Mouse (Mus musculus) right cerebral cortex, postnatal 10 days (tissue): ENCODE measurements at regions not wholly inside any gene's neighbourhood (a gene's known extent, or its start where the extent isn't known, plus 50 kb on each side); places are given as distances from the start of the nearest gene placed in this dataset.

Experiments used
- DNase-seq, 2 experiments: peaks; one replicate each; pipeline ENCODE4 v3.0.0; 2021; ENCODE audit warnings: low spot score in 2 of 2

DNA sequence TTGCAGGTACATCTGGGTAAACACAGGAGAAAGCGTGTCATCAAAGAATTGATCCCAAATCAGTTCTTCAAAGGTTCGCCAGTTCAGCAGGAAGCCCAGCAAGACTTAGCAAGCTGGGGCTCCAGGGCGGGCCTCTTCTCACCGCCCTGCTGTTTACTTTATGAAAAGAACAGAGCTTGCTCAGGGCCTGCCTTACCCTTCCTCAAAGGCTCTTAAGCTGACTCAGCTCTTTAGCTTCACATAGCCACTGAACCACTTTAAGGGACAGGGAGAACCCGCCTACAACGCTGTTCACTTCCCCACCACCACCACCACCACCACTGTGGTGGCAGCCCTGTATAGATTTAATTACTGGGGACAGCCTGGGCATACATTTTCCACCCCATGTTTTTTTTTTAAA, 148.5 kb downstream of the Clic5 start:
- no peak for DNase-seq

DNA sequence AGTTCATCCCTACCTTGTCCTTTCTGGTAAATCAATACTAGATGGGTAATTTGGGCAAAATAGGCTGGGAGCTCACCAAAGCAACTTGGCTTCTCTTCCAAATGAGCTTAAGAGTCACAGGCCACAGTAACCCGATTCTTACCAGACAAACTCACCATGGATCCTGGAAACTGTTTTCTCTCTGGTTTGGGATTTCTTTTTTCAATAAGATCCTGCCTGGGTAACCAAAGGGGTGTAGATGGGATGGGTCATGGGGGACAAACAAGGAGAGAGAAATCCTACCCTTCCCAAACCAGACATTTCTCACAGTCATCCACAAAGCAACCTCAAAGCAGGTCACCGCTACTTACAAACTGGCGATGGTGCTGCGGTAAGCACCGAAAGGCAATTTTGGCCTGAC, 148.9 kb downstream of the Clic5 start:
- no peak for DNase-seq

DNA sequence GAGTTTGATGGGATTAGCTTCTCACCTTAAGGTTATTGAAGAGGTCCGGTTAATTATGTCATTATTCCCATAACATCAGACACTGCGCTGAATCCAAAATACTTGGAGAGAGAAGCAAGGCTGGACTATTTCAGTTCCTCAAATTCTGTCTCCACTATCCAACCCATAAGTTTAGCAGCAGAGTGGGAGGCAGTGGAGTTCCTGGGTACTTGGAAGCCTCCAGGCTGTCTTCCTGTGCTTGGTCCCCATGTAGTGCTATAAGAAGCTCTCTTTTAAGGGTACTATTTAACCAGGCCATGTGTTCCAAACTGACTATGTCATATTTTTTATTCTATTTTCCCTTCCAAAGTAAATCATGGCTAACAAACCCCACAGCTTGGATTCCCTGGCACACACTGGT, 156.2 kb downstream of the Clic5 start:
- DNase-seq = peak in 1 of 2 experiments; percentile 47

DNA sequence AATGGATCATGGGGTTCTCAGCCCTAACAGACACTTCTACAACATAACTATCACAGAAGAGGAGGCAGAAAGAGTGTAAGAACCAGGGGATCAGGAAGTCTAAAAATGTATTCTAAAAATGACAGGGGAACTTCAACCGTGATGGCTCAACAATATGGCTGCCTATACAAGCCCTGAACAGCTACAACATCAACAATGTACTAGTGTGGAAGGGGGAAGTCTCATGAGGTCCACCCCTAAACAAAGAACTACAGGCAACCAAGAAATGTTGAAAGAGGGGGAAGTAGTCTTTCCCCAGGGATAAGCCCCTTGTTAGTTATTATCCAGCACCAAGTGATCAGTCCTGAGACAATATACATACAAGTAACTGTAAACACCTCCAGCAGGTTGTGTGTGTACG, 157.0 kb downstream of the Clic5 start:
- DNase-seq = no peak

DNA sequence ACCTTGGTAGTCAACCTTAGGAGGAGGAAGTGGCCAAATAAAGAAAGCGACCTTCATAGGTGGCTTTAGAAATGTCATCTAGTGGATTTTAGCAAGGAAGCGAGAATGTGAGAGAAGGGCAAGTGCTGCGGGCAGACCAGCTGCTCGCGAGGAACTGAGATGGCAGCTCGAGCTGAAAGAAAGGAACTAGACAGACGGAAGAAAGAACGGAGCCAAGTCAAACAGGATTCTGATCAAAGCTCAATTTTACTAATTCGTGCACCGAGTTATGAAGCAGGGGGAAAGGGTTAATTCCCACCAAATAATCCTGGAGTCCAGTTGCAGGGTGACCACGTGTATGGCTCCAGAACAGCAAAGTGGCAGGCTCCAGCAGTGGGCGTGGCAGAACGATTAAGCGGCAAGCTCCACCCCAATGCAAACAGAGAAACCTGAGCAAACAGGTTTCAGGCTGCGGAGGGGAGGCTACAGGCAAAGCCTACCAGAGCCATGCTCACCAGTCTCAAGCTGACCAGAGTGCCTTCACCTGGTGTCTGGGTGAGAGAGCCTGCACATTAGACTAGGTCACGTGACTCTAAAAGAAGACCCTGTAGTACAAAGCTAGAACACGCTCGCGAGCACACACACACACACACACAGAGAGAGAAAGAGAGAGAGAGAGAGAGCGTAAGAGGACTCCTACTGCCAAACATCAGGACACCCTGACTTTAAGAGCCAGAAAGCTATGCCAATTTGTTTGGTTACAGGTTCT, 162.0 kb downstream of the Clic5 start:
- no peak for DNase-seq

DNA sequence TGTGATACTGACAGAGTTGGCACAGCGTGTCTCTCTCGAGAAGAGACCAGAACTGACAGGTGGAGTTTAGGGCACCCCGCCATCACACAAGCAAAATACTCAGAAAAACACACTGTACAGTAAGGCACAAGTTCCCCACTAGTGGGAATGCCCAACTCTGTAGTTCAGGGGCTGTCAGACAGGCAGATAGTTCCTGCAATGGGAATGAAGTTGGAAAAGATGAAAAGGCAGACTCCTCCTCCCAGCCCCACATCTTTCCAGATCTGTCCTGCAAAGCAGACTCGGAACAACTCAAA, 162.5 kb downstream of the Clic5 start:
- no peak for DNase-seq

DNA sequence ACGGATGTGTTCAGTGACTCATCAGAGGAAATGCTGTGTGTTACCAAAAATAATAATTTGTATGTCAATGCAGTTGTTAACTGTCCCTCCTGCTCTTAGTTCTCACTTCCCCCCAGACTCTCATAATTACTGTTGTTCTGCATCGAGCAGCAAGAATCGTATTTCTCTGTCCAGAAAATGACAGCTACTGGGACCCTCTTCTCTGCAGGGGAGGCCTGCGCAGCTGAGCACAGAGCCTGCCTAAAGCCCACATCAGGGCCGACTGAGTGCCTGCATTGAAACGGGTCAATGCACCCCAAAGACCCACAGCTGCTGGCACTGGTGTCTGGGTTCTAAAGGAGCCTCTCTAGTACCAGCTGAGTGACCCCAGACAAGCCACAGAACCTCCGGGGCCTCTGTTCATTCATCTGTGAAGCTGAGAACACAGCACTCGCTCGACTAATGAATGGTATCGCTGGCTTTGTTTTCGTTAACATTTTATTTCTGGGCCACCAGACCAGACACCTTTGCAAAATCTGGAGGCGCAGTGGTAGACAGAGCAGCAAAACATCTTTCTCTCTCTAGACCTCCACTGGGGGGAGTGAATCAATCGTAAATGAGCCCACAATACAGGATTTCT, 163.2 kb downstream of the Clic5 start:
- DNase-seq = no peak

DNA sequence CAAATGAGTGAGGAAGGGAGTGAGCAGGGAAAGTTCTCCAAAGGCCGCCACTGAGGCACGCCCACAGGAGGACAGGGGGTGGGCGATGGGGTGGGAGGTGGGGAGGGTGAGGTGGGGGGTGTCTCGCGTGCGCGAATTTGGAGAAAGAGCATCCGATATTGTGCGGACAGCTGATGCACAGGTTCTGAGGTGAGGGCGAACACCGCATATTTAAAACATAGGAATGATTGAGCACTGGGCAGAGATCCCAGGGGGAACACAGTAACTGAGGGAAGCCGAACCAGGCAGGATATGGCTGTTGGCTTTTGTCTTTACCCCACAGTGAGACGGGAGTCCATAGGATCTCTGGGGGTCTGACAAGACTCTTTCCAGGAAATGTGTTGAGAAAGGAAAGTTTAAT, 163.8 kb downstream of the Clic5 start:
- DNase-seq = no peak

DNA sequence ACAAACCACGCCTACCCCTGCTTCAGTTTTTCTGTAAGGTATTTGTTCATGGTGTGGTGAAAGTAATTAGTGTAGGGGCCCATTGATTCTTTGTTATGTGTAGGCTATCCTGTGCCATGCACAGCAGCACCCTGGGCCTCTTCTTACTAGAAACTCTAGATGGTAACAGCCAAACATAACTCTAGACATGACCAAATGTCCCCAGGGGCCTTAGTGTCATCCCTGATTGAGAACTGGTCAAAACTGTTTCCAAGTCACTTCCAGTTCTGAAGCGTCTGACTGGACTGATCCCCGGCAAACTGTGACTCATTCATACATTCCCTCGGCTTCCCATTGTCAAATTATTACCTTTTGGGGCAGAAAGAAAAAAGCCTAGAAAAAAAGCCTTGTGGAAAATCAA, 174.7 kb downstream of the Clic5 start:
- DNase-seq = no peak

DNA sequence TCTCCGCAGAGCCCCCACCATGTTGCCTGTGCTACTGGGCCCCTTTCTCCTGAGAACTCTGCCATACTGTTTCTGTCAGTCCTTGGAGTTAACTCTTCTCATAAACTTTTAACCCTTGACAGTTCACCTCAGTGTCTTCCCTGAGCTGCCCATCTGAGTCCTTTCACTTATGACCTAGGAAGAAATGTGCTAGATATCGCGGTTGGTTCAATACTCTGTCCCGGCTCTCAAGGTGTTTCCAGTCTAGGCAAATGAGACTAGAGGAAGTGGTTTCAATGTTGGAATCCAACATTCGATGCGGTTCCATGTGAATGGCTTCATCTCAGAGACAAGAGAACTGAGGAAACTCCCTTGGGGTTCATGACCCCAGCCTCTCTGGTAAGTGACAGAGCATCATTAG, 176.1 kb downstream of the Clic5 start:
- DNase-seq = no peak

DNA sequence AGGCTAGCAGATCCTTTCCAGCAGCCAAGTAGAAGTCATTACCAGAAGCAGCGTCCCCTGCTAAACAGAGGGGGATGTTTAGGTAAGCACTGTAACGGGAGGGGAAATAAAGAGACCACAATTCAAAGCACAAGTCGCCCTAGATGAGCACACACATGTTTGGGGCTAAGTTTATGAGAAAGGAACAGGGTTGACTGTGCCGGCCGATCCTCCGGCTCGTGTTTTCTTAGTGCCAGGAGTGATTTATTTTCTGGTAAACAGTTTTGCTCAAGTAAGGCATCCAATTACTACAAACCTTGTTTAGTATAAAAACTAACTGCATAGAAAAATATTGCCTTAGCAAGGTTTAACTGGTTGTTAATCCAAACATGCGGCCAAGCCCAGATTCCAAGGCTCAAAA, 178.1 kb downstream of the Clic5 start:
- no peak for DNase-seq

DNA sequence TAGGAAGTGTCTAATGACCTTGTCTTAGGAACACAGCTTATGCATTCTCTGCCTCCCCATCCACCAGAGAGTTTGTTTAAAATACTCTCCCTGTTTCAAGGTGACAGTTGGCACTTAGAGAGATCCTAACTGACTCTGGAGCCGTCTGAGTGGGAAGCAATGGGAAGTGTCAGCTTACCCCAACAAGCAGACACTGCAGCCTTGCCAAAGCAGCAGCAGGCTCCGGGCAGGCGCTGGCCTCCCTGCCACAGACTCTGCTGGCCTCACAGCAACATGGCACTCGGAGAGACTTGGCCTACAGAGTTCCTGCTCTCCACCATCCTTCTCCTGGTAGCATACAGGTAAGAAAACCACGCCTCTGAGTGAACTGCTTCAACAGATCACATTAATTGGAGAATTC, 179.2 kb downstream of the Clic5 start:
- no peak for DNase-seq

DNA sequence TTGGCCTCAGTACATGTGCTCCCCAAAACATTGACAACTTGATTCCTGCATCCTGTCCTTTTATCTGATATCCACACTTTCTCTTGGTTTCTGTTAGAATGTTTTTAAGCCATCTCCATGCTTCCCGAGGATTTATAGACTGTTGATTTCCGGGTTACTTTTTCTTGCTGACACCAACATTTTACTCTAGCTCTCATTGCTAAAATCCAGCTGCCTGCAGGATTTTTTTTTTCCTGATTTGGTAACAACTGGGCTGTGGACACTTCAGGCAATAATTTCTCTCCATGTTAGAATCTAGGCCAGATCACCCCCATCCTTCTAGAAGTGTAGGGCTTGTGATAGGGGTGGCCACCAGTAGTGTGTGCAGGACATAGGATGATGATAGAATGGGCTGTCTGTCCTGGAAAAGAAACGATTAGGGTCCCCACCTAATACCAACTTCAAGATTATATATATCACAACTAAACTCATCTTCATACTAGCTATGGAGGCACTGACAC, 182.6 kb downstream of the Clic5 start:
- DNase-seq = no peak

DNA sequence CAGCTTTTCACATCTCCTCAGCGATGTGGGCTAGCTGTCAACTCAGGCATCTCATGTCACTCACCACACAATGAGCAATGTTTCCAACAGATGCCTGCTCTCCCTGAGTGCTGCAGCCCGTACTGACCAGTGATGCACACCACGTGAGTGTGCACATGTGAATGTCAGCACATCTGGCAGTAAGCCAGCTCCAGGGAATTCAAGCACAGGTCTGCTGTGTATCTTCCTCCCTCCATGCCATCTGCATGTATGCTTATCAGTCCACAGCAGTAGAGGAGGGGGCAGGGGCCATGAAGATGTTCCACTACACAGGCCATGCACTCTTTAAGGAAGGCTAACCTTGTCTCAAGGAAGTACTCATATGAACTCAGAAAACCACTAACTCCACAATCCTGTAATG, 183.2 kb downstream of the Clic5 start:
- DNase-seq = no peak

DNA sequence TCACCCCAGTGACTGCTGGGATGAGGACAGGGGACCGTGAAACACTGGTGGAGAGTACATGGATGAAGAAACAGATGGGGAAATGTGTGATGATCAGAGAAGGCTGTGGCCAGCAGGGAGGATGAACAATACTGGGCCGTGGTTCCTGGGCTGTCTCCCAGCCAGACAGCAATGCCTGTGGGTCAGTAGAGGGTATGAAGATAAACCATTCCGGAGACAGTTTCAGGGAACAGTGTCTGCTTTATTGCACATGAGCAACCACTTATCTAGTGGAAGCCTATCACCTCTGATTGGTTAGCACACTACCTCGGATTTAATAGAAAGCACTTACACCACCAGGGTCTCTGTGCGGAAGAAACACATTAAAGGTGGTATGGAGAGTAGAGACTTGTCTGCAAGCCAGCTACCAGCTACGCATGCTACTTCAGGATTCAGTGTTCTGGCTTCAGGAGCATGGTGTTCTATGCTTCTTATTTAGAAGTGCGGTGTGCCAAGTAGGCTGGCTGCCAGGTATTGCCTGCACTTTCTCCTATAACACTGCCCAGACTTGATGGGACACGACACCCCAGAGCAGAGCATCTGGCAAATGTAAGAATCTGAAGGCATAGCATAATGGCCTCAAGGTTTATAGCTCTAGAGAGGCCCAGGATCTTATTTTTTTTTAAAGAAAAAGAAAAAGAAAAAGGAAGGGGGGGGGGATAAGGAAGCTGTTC, 185.5 kb downstream of the Clic5 start:
- no peak for DNase-seq

DNA sequence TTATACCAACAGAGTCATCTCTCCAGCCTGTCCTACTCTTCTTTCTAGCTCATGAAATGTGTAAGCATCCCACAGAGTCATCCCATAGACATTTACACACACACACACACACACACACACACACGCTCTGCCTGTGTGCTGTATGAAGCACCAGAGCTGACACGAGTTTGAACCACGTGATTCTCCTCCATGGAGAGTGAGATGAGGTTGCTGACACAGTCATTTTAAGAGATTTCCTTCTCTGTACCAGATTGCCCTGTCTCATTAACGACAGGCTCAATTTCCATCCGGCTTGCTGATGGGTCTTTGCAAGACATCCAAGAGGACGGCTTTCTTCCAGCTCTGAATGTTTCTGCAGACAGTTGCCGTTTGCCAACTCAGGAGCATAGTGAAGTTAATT, 190.0 kb downstream of the Clic5 start:
- DNase-seq = peak; percentile 26 to 34

DNA sequence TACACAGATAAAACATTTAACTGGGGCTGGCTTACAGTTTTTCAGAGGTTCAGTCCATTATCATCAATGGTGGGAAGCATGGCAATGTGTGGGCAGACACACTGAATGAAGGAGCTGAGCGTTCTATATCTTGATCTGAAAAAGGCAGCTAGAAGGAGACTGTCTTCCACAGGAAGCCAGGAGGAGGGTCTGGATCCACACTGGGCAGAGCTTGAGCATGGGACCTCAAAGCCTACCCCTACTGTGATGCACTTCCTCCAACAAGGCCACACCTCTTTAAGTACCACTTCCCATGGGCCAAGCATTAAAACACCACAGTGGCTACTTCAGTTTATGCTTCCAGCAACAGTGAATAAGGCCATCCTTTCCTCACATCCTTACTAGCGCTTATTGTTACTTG, 200.5 kb downstream of the Clic5 start:
- DNase-seq = no peak

DNA sequence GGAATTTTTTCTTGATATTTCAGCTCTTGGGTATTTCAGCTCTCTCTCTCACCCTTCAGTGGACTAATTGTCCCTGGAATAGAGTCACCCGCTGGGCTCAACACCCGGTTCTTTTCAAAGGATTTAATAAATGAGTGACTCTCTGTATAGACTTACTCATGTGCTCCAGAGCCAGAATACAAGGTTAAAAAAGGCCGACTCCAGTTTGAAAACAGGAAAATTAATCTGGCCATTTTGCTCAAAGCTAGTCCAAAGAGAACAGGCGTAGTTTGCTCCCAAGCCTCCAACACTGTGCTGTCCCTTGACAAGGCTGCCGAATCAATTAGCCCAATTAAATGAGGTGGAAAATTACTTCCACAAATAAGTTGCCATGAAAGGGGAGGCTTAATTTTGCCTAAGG, 209.4 kb downstream of the Clic5 start:
- DNase-seq = no peak

DNA sequence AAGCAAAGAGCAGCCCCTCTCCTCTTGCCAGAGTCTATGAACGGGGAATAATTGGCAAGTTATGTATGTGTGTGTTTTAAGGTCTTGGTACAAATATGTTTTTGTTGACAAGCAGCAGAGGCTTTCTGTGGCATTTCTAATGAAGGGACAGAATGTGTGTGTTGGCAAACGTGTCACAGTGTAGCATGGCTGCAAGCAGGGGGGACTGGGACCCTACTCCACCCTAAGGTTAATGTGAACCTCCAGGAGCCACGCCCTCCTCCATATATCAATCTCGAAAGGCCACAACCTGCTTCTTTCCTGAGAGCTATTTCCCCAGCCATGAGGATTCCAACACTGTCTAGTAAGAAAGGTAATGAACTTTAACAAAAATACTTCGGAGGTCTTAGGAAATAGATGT, 209.8 kb downstream of the Clic5 start:
- DNase-seq = no peak

DNA sequence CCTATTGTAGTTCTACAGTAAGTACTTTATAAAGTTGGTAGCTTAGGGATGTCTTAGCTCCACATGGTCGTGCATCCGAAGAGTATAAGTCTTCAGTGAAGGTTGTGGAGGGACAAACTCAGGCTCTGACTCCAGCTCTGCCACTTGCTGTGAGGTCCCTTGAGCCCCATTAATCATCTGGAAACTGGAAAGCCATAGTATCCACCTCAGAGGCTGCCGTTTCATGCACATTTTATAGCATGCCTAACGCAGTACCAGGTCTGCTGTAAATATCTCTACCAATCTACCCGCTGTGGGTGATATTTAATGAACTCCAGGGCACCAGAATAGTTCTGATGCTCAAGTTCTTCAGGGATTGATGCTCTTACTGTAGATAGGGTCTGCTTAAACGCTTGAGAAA, 216.5 kb downstream of the Clic5 start:
- DNase-seq = no peak

DNA sequence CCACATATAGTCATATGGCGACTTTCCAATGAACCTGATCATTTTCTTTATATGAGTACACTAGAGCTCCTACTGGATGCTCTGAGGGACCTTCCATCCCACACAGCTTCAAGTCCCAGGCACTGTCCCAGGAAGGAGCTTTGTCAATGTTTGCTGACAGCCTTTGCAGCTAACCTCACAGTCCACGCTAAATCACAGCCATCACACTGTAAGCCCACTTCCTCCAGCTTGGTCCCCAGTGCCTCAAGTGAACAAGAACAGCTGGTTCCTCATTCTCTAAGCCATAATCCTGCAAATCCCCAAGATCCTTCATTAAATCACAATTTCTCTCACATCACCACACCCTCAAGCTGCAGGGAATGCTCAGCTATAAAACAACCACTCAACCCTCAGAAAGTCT, 222.6 kb downstream of the Clic5 start:
- DNase-seq = no peak

DNA sequence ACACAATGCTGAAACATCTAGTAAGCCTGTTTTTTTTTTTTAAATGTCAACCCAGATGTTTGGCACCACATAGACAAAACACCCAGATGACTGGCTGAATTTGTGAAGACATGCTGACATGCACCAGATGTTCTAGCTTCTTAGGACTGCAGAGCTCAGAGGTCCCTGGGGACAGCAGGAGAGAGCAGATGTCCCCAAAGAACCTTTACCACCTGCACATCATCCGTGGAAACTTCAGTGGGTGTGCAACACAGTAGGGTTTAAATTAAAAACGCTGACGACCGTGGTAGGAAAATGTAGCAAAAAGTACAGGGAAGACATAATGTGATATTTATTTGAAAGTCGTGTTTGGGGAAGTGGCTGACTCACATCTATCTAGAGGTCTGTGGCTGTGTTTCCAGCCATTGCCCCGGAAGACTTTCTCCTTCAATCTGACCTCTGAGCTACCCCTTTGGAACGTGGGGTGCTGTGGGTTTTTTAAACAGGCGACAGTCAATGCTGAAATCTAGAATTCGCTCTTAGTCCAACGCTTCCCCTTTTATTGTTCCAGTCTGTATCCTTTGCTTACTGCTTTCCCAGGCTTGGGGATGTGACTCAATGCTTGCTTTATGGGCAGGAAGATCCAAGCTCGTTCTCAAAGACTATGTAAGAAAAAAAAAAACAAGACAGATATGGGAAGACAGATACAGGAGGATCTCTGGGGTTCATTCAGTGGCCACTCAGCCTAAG, 230.5 kb downstream of the Clic5 start:
- no peak for DNase-seq

DNA sequence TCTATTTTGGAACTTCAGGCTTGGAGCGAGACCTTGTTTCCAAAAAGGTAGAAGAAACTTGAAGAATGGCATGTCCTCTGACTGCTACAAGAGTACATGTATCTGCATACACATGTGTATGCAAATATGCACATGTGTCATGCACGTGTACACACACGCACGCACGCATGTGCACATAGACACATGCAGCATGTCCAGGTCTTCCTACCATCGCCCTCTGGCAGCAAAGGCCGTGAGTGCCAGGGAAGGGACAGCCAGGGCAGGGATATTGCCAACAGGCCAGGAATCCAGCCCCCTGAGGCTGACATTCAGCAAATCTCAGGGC, 231.0 kb downstream of the Clic5 start:
- no peak for DNase-seq
